Mouse (Mus musculus): ENCODE data around the gene Tusc2. TPM values are rescaled to one million over a fixed set of nuclear protein-coding genes. Genes with fewer than 3 reads are reported as not detected.
A peak's percentile ranks its signal among the peaks of the same experiment; 100 is the strongest.

Gene Tusc2
- 123 and 127 TPM in 2 replicates for polyA plus RNA-seq (2012; rRNA removed)

- H3K4me1 ChIP-seq (ENCODE audit: control insufficient read depth, insufficient read depth, low read length), result peaks cover 10% of the 10 kb centered on the region; the same call in 1 of the 2 replicates
- DNase-seq, result peak; percentile 94 to 98
- peak within 1 kb of the TSS; percentile 82 for H3K4me3 ChIP-seq (replicated peaks; ENCODE audit: insufficient read depth, low read depth, low read length)
- TF ChIP-seq CTCF (IDR thresholded peaks at IDR 0.05; ENCODE audit: borderline replicate concordance, insufficient read depth, low read depth, low read length) (no peak), POLR2A (IDR thresholded peaks at IDR 0.05; ENCODE audit: borderline replicate concordance, insufficient read depth, low read length) (peak; percentile 69; the same call in 1 of the 2 replicates)
- no peaks in the 10 kb centered on the region for H3K27me3 ChIP-seq (ENCODE audit: control insufficient read depth, insufficient read depth, low read length)
- WGBS, result under 1% methylated on average over 46 of the region's 46 CpGs
- peak within 1 kb of the TSS; percentile 55; the same call in 1 of the 2 replicates for H3K27ac ChIP-seq (ENCODE audit: insufficient read depth, low read length)
Measured at GRCm38 (mm10) chr9:107563029-107563581, at the start of gene Tusc2. Gene Tusc2, plus strand, starts transcription at chr9:107563255.

GRCm38 (mm10) chr9:107514303-107514955 is 48.6 kb upstream of the Tusc2 start:
- WGBS, result 29% methylated on average over 14 of the region's 14 CpGs
- Histone ChIP-seq H3K27ac (ENCODE audit: insufficient read depth, low read length) (no peak overlapping the region), H3K4me3 (replicated peaks; ENCODE audit: insufficient read depth, low read depth, low read length) (no peak overlapping the region), H3K27me3 (ENCODE audit: control insufficient read depth, insufficient read depth, low read length) (no peaks in the 10 kb centered on the region), H3K4me1 (ENCODE audit: control insufficient read depth, insufficient read depth, low read length) (no peaks in the 10 kb centered on the region)
- DNase-seq, result peak; percentile 83 to 93
- TF ChIP-seq POLR2A (IDR thresholded peaks at IDR 0.05; ENCODE audit: borderline replicate concordance, insufficient read depth, low read length), result no peak
- peak; percentile 100 for TF ChIP-seq CTCF (IDR thresholded peaks at IDR 0.05; ENCODE audit: borderline replicate concordance, insufficient read depth, low read depth, low read length)

DNA sequence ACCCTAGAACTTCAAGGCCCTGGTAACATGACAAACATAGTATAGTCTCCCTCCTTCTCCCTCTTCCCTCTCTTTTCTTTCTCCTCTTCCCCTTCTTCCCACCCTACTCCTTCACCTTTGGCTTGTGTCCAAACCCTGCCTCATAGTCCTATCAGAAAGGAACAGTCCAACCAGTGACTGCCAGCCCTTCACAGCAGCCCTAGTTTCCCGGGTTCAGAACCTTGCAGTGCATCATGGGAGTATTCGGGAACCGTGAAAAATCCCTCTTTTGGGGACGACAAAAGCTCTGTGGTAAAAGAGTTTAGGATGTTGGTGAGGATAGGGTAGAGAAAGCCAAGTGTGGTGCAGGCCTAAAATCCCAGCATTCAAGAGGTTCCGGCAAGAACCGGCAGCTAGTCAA is 42.7 kb upstream of the Tusc2 start:
- Histone ChIP-seq H3K4me1 (ENCODE audit: control insufficient read depth, insufficient read depth, low read length) (no peaks in the 10 kb centered on the region), H3K27me3 (ENCODE audit: control insufficient read depth, insufficient read depth, low read length) (no peaks in the 10 kb centered on the region), H3K27ac (ENCODE audit: insufficient read depth, low read length) (no peak overlapping the region), H3K4me3 (replicated peaks; ENCODE audit: insufficient read depth, low read depth, low read length) (no peak overlapping the region)
- 45% methylated on average over 6 of the region's 6 CpGs for WGBS
- no peak for DNase-seq
- TF ChIP-seq POLR2A (IDR thresholded peaks at IDR 0.05; ENCODE audit: borderline replicate concordance, insufficient read depth, low read length) (no peak), CTCF (IDR thresholded peaks at IDR 0.05; ENCODE audit: borderline replicate concordance, insufficient read depth, low read depth, low read length) (no peak)

GRCm38 (mm10) chr9:107521190-107521589 is 41.9 kb upstream of the Tusc2 start:
- no peaks in the 10 kb centered on the region for H3K27me3 ChIP-seq (ENCODE audit: control insufficient read depth, insufficient read depth, low read length)

DNA sequence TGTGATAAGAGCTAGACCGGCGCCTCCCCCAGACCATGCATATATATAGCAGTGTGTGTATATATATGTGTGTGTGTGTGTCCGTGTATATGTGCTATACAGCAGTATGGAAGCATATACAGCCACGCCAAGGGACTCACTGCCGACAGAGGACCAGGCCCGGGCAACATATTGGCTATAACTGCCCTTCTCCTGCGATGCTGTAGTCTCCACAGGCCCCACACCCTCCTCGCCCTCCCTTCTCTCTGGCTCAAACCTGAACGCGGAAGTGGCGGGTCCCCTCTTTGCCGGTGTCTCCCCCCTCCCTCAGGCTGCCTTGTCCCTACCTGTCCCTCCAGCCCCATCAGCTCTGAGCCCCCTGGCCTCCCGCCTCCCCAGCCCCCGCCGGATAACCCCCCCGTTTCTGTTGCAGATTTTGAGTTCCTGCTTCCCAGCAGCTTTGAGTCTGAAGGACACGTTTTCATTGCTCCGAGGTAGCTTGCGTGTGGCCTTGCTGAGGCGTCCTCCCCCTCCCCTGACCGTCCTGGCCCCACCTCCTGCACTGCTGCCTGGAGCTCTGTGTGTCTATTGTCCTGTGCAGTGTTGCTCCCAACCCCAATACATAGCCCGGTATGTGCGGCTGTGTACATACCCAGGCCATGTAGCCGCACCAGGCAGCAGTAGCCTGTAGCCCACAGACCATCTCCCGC is 41.2 kb upstream of the Tusc2 start:
- Histone ChIP-seq H3K4me3 (replicated peaks; ENCODE audit: insufficient read depth, low read depth, low read length) (no peak overlapping the region), H3K4me1 (ENCODE audit: control insufficient read depth, insufficient read depth, low read length) (no peaks in the 10 kb centered on the region), H3K27me3 (ENCODE audit: control insufficient read depth, insufficient read depth, low read length) (no peaks in the 10 kb centered on the region), H3K27ac (ENCODE audit: insufficient read depth, low read length) (no peak overlapping the region)
- DNase-seq, result no peak
- 58% methylated on average over 25 of the region's 25 CpGs for WGBS
- TF ChIP-seq POLR2A (IDR thresholded peaks at IDR 0.05; ENCODE audit: borderline replicate concordance, insufficient read depth, low read length) (no peak), CTCF (IDR thresholded peaks at IDR 0.05; ENCODE audit: borderline replicate concordance, insufficient read depth, low read depth, low read length) (no peak)

More at GRCm38 (mm10) chr9:107521190-107521589, 41.9 kb upstream of the Tusc2 start:
- 76% methylated on average over 5 of the region's 5 CpGs for WGBS
- H3K4me3 ChIP-seq (replicated peaks; ENCODE audit: insufficient read depth, low read depth, low read length), result no peak overlapping the region
- H3K4me1 ChIP-seq (ENCODE audit: control insufficient read depth, insufficient read depth, low read length), result no peaks in the 10 kb centered on the region
- H3K27ac ChIP-seq (ENCODE audit: insufficient read depth, low read length), result no peak overlapping the region
- no peak for TF ChIP-seq CTCF (IDR thresholded peaks at IDR 0.05; ENCODE audit: borderline replicate concordance, insufficient read depth, low read depth, low read length)
- no peak for TF ChIP-seq POLR2A (IDR thresholded peaks at IDR 0.05; ENCODE audit: borderline replicate concordance, insufficient read depth, low read length)
- DNase-seq, result no peak

- DNase-seq, result no peak
- Histone ChIP-seq H3K27me3 (ENCODE audit: control insufficient read depth, insufficient read depth, low read length) (no peaks in the 10 kb centered on the region), H3K4me1 (ENCODE audit: control insufficient read depth, insufficient read depth, low read length) (no peaks in the 10 kb centered on the region), H3K27ac (ENCODE audit: insufficient read depth, low read length) (no peak overlapping the region), H3K4me3 (replicated peaks; ENCODE audit: insufficient read depth, low read depth, low read length) (no peak overlapping the region)
- WGBS, result 25% methylated on average over 2 of the region's 2 CpGs
- TF ChIP-seq CTCF (IDR thresholded peaks at IDR 0.05; ENCODE audit: borderline replicate concordance, insufficient read depth, low read depth, low read length) (no peak), POLR2A (IDR thresholded peaks at IDR 0.05; ENCODE audit: borderline replicate concordance, insufficient read depth, low read length) (no peak)
Measured at GRCm38 (mm10) chr9:107522400-107522711, 40.7 kb upstream of the Tusc2 start.

DNA sequence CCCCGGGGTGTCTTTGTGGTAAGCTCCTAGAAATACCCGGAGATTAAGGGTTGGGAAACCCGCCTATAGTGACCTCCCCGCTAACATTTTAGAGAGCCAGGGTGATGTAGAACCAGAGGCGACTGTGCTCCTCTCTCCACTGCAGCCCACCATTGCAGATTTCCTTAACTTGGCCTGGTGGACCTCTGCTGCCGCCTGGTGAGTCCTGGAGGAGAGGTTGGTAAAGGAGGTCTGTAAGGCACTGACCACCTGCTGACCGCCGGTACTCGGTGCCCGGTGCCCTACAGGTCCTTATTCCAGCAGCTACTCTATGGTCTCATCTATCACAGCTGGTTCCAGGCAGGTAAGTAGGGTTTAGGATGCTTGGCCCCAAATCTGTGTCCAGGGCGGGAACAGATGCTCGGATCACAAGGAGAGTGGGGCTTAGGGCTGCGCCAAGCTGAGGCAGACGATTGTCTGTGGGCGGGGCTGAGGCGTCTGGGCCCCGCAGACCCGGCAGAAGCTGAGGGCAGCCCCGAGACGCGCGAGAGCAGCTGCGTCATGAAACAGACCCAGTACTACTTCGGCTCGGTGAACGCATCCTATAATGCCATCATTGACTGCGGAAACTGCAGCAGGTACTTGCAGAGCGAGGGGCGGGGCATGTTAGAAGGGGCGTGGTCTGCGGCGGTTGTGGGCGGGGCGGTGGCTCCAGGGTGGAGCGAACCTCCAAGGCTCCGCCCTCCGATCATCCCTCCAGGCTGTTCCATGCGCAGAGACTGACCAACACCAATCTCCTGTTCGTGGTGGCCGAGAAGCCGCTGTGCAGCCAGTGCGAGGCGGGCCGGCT is 36.6 kb upstream of the Tusc2 start:
- Histone ChIP-seq H3K27me3 (ENCODE audit: control insufficient read depth, insufficient read depth, low read length) (no peaks in the 10 kb centered on the region), H3K4me3 (replicated peaks; ENCODE audit: insufficient read depth, low read depth, low read length) (no peak overlapping the region), H3K27ac (ENCODE audit: insufficient read depth, low read length) (no peak overlapping the region), H3K4me1 (ENCODE audit: control insufficient read depth, insufficient read depth, low read length) (no peaks in the 10 kb centered on the region)
- no peak for DNase-seq
- 32% methylated on average over 44 of the region's 44 CpGs for WGBS
- no peak for TF ChIP-seq POLR2A (IDR thresholded peaks at IDR 0.05; ENCODE audit: borderline replicate concordance, insufficient read depth, low read length)
- no peak for TF ChIP-seq CTCF (IDR thresholded peaks at IDR 0.05; ENCODE audit: borderline replicate concordance, insufficient read depth, low read depth, low read length)

All from cerebellum, adult 2 months (tissue).